Mouse (Mus musculus) liver, postnatal 0 days (tissue): ENCODE results near the gene Akt2.

ENCODE experiments used
- CTCF ChIP-seq: sonication (generic); IDR thresholded peaks from 2 replicates; pipeline ENCODE4 v1.5.1; 2016; ENCODE audit warnings: antibody characterized with exemption, low read depth
- EP300 ChIP-seq: IDR thresholded peaks from 2 replicates; pipeline ENCODE4 v1.6.1; 2016; ENCODE audit warnings: antibody characterized with exemption, low read depth, mild to moderate bottlenecking

DNA sequence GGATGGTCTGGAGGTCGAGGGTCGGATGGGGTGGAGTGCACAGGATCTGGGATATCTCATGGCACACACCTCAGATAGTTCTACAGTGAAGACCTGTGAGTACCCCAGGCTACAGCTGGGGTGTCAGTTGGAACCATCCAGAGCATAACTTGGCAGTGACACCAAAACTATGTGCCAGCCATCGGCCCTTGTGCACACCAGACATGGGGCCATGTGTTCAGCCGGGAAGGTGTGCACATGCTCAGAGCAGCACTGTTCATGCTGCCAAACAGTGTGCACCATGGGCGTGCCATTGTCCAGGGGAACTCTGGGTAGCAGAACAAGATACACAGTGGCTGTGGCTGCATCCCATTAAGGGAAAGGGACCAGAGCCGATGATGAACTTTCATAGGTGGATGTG, 43.3 kb downstream of the Akt2 start:
- no peak for TF ChIP-seq CTCF
- no peak for TF ChIP-seq EP300
